Mouse (Mus musculus) liver, embryonic 16.5 days (tissue): ENCODE measurements around the gene Cdh13. TPM values are rescaled to one million over a fixed set of nuclear protein-coding genes. Genes with fewer than 3 reads are reported as not detected.

ENCODE experiments used
- ATAC-seq: fragments of 200-750 bp; cut with Nextera tagmentation; 2 replicates; pipeline ENCODE4 v1.8.0; 2017; ENCODE audit warnings: low read depth, mild to moderate bottlenecking, moderate number of reproducible peaks, moderate library complexity
- H3K27ac ChIP-seq: fragments of 300-500 bp; sonication (generic); 2 replicates; pipeline ENCODE4 v1.5.1; 2014; ENCODE audit warnings: mild to moderate bottlenecking, low read length
- H3K27me3 ChIP-seq: fragments of 300-500 bp; sonication (generic); 2 replicates; pipeline ENCODE4 v1.6.1; 2014; ENCODE audit warnings: low read depth, low read length, mixed read lengths; ENCODE audit not compliant: control insufficient read depth, insufficient read depth
- H3K36me3 ChIP-seq: fragments of 300-500 bp; sonication (generic); 2 replicates; pipeline ENCODE4 v1.6.1; 2014; ENCODE audit warnings: mild to moderate bottlenecking; ENCODE audit not compliant: control insufficient read depth, insufficient read depth
- H3K4me1 ChIP-seq: fragments of 300-500 bp; sonication (generic); 2 replicates; pipeline ENCODE4 v1.6.1; 2014; ENCODE audit warnings: low read depth, low read length, mixed read lengths; ENCODE audit not compliant: control insufficient read depth
- H3K4me2 ChIP-seq: fragments of 300-500 bp; sonication (generic); 2 replicates; pipeline ENCODE4 v1.6.1; 2014; ENCODE audit warnings: low read depth, low read length, mixed read lengths
- H3K4me3 ChIP-seq: fragments of 300-500 bp; sonication (generic); 2 replicates; pipeline ENCODE4 v1.5.1; 2014; ENCODE audit warnings: low read depth, mild to moderate bottlenecking, low read length
- H3K9ac ChIP-seq: fragments of 300-500 bp; sonication (generic); 2 replicates; pipeline ENCODE4 v1.6.1; 2014; ENCODE audit warnings: low read depth, low read length
- H3K9me3 ChIP-seq: fragments of 300-500 bp; sonication (generic); replicated peaks from 2 replicates; pipeline ENCODE4 v1.6.1; 2016; ENCODE audit warnings: low read length; ENCODE audit not compliant: control insufficient read depth
- WGBS: fragments of 180-500 bp; shearing (Covaris S2); extraction: QIAGEN DNeasy Blood & Tissue Kit; methylation state at CpG from one replicate; pipeline ENCODE4 v1.1.7; 2014; ENCODE audit not compliant: insufficient replicate concordance; 5-methylcytosine and 5-hydroxymethylcytosine counted together
- polyA plus RNA-seq: library from polyadenylated mRNA; unstranded; fragments of >200 nt; fragmentation: Nextera tagmentation; extraction: Ambion mirVana; gene quantifications from 2 replicates; pipeline ENCODE4 v1.2.1, GENCODE M21; 2015

Cdh13 gene
- polyA plus RNA-seq, 1 experiment from 2014 or later, result 1.0 TPM

GRCm38 (mm10) chr8:118965101-118965840, 681.7 kb downstream of the Cdh13 start:
- Histone ChIP-seq H3K4me2 (no peak overlapping the region), H3K4me1 (no peaks in the 10 kb centered on the region), H3K9me3 (no peaks in the 10 kb centered on the region), H3K27me3 (no peaks in the 10 kb centered on the region), H3K36me3 (no peaks in the 10 kb centered on the region), H3K27ac (no peak overlapping the region), H3K4me3 (no peak overlapping the region), H3K9ac (no peak overlapping the region)
- WGBS, result 60% methylated on average over 15 of the region's 15 CpGs
- ATAC-seq, result no peak

- Histone ChIP-seq H3K4me3 (no peak overlapping the region), H3K27me3 (no peaks in the 10 kb centered on the region), H3K27ac (no peak overlapping the region), H3K4me2 (no peak overlapping the region), H3K36me3 (no peaks in the 10 kb centered on the region), H3K9ac (no peak overlapping the region), H3K4me1 (no peaks in the 10 kb centered on the region), H3K9me3 (0 out of 2 replicates have a peak, but pooled peaks cover 2% of the 10 kb centered on the region)
- ATAC-seq, result no peak
- WGBS, result 58% methylated on average over 4 of the region's 4 CpGs
These were observed 685.4 kb downstream of the Cdh13 start for GRCm38 (mm10) chr8:118968896-118969295.

GRCm38 (mm10) chr8:118979800-118980199, 696.3 kb downstream of the Cdh13 start:
- Histone ChIP-seq H3K4me1 (no peaks in the 10 kb centered on the region), H3K9ac (no peak overlapping the region), H3K27me3 (no peaks in the 10 kb centered on the region), H3K4me3 (no peak overlapping the region), H3K4me2 (no peak overlapping the region), H3K27ac (no peak overlapping the region), H3K36me3 (no peaks in the 10 kb centered on the region), H3K9me3 (peaks cover 2% of the 10 kb centered on the region)
- no peak for ATAC-seq
- WGBS, result 17% methylated on average over 5 of the region's 5 CpGs

DNA sequence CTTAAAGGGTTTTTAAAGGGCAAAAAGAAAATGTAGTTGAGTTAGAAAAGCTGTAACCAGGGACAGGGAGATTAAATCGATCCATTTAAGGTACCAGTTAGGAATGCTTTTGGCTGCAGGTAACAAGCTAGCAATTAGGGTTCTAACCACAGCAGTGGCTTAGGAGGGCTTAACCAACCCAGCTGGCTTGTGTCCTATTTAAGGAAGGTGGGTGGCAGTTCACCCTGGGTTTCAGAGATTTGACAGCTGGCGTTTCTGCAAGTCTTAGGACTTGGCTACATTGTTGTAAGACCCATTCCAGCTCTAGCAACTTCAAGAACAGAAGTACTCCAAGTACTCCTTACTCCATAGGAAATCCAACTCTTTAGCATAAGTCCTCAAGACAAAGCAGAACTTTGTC, 700.2 kb downstream of the Cdh13 start:
- Histone ChIP-seq H3K36me3 (no peaks in the 10 kb centered on the region), H3K4me1 (no peaks in the 10 kb centered on the region), H3K9me3 (peaks cover 2% of the 10 kb centered on the region), H3K27ac (no peak overlapping the region), H3K9ac (no peak overlapping the region), H3K27me3 (no peaks in the 10 kb centered on the region), H3K4me3 (no peak overlapping the region), H3K4me2 (no peak overlapping the region)
- 47% methylated on average over 2 of the region's 2 CpGs for WGBS
- no peak for ATAC-seq

DNA sequence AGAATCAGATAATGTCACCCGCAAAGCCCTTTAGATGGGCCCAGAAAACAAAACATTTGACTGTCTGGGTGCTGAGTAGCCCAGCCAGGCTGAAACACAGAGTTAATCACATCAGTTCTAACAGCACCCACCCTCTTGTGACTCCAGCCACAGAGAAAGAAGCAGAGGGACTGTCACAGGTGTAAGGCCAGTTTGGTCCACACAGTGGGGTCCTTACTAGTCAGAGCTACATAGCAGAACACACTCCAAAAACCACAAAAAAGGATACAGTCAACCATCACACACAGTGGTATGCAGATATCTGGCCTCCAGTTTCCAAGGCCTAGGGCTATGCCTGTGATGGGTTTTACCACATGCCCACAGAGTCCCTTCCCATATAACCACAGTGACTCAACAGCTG, 703.3 kb downstream of the Cdh13 start:
- ATAC-seq, result no peak
- Histone ChIP-seq H3K4me1 (no peaks in the 10 kb centered on the region), H3K9ac (no peak overlapping the region), H3K4me3 (no peak overlapping the region), H3K4me2 (no peak overlapping the region), H3K36me3 (no peaks in the 10 kb centered on the region), H3K27ac (no peak overlapping the region), H3K9me3 (peaks cover 2% of the 10 kb centered on the region), H3K27me3 (no peaks in the 10 kb centered on the region)
- WGBS, result 55% methylated on average over 1 of the region's 1 CpGs

DNA sequence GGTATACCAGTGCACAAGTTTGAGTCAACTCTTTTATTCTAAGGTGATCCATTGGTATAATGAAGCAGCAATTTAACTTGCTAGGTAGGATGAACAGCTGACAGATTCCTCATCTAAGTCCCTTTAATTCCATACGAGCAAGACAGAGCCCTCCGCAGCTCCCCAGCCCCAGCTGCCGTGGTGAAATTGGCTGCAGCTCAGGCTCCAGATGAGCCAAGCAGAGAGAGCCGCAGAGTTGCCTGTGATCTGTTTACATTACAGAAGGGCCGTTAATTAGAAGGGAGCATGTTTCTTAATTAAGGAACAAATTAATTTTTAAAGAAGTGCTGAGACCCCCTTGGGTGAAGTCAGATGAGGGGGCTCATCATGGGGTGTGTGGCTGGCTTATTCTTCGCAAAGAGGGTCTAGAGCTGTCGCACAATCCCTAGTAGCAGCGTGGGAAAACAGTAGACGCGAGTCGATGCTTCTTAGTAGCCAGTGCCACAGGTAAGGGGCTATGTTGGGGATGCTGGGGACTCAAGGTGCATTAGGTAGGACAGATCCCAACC, 712.2 kb downstream of the Cdh13 start:
- Histone ChIP-seq H3K4me3 (no peak overlapping the region), H3K4me1 (no peaks in the 10 kb centered on the region), H3K9me3 (no peaks in the 10 kb centered on the region; the same call in 1 of the 2 replicates), H3K27ac (no peak overlapping the region), H3K4me2 (no peak overlapping the region), H3K36me3 (no peaks in the 10 kb centered on the region), H3K27me3 (no peaks in the 10 kb centered on the region), H3K9ac (no peak overlapping the region)
- 74% methylated on average over 11 of the region's 11 CpGs for WGBS
- ATAC-seq, result no peak

- ATAC-seq, result no peak
- Histone ChIP-seq H3K4me2 (no peak overlapping the region), H3K4me1 (no peaks in the 10 kb centered on the region), H3K36me3 (no peaks in the 10 kb centered on the region), H3K9ac (no peak overlapping the region), H3K27me3 (no peaks in the 10 kb centered on the region), H3K4me3 (no peak overlapping the region), H3K27ac (no peak overlapping the region), H3K9me3 (no peaks in the 10 kb centered on the region; the same call in 1 of the 2 replicates)
- 59% methylated on average over 1 of the region's 1 CpGs for WGBS
These were observed 717.1 kb downstream of the Cdh13 start for GRCm38 (mm10) chr8:119000595-119000994.

GRCm38 (mm10) chr8:119004821-119005220, 721.3 kb downstream of the Cdh13 start:
- Histone ChIP-seq H3K36me3 (no peaks in the 10 kb centered on the region), H3K4me2 (no peak overlapping the region), H3K27ac (no peak overlapping the region), H3K27me3 (no peaks in the 10 kb centered on the region), H3K9me3 (peaks cover 2% of the 10 kb centered on the region; the same call in 1 of the 2 replicates), H3K9ac (no peak overlapping the region), H3K4me3 (no peak overlapping the region), H3K4me1 (no peaks in the 10 kb centered on the region)
- WGBS, result 58% methylated on average over 5 of the region's 5 CpGs
- no peak for ATAC-seq

GRCm38 (mm10) chr8:119018675-119019074, 735.1 kb downstream of the Cdh13 start:
- Histone ChIP-seq H3K4me1 (no peaks in the 10 kb centered on the region), H3K4me2 (no peak overlapping the region), H3K27ac (no peak overlapping the region), H3K9me3 (no peaks in the 10 kb centered on the region), H3K36me3 (no peaks in the 10 kb centered on the region), H3K4me3 (no peak overlapping the region), H3K27me3 (no peaks in the 10 kb centered on the region), H3K9ac (no peak overlapping the region)
- 51% methylated on average over 6 of the region's 6 CpGs for WGBS
- ATAC-seq, result no peak
